Mouse (Mus musculus) cerebellum, adult 11-12 months (tissue): ENCODE measurements at regions not wholly inside any gene's neighbourhood (a gene's known extent, or its start where the extent isn't known, plus 50 kb on each side); places are given as distances from the start of the nearest gene placed in this dataset.

ENCODE experiments used
- DNase-seq: peaks from one replicate; pipeline ENCODE4 v3.0.0; 2022

GRCm38 (mm10) chr2:50373626-50374025 is 77.0 kb upstream of the Mmadhc start:
- no peak for DNase-seq

DNA sequence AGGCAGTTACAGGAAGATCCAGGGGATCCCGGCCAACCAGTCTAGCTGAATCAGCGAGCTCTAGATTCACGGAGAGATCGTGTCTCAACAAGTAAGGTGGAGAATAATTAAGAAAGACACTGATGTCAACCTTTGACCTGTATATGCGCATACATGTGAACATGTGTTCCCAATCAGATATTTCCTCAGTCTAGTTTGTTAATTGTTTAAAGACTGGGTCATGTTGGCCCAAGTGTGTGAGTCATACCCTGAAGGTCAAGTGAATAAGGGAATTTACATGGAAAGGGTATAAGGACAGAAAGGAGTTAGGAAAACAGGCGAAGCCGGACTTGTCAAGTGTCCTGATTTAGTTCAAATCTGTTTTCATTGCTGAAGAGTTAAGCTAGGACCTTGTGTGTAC is 76.4 kb upstream of the Mmadhc start:
- DNase-seq, result no peak

DNA sequence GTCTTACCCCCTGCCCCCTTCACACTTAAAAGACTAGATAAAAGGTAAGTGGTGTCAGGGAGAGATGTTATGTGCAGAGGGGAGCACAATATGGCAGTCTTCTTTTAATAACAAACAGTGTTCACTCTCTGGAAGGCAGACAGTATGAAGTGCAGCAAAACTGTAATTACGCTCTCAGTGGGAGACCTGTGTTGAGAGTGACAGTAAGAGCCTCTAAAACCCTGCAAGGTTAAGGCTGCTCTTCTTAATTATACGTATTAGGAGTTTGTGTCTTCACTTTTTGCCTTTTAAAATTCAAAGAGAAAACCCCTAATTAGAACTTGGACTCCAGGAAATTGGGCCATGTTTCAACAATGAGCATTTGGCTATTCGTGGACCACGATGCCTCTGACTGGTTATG is 72.2 kb upstream of the Mmadhc start:
- no peak for DNase-seq

DNA sequence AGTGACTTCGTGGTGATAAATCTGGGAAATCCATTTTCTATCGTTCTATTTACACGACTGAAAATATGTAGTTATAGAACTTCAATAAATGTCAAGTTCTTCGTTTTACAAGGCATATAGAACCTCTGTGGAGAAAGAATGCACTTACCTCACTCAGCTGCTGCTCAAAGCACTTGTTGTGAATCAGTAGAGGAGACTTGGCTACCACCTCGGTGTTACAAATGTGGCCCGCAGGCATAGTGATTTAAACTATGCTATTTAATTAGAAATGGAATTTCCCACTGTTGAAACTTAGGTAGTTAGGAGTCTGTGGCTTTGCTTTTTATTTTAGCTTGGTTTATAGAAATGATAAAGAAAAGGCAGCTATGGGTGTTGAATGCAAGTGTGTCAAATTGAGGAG is 71.8 kb upstream of the Mmadhc start:
- DNase-seq, result no peak

DNA sequence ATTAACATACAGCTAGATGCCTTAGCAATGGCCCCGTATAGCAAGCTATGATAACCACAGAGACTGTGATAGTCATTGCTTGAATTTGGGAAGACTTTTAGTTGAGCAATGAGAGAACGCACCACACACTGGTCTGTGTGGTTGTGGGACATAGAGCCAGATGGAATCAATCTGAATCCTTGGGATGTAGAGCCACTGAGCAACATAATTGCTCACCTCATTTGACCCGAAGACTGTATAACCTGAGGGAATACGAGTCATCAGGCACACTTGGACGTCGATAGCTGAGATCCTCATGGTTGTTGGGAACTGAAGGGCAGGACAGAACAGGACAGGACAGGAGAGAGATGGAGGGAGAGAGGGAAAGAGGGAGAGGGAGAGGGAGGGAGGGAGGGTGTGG is 68.6 kb upstream of the Mmadhc start:
- no peak for DNase-seq

DNA sequence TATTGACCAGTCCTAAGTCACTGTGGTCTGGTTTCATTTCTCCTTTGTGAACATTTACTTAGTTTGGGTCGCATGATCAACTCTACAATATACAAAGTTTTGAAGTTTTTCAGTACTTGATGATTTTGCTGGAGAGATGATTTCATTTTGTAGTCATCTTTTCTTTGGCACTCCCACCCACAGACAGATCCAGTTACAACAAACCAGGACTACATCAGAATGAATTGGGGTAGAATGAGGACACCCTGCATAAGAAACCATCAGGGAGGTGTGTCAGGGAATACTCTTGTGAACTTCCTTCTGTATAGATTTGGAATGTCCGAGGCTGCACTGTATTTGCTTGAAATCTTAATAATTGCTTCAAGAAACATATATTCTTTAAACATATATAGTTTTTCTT is 59.5 kb upstream of the Mmadhc start:
- DNase-seq, result no peak

DNA sequence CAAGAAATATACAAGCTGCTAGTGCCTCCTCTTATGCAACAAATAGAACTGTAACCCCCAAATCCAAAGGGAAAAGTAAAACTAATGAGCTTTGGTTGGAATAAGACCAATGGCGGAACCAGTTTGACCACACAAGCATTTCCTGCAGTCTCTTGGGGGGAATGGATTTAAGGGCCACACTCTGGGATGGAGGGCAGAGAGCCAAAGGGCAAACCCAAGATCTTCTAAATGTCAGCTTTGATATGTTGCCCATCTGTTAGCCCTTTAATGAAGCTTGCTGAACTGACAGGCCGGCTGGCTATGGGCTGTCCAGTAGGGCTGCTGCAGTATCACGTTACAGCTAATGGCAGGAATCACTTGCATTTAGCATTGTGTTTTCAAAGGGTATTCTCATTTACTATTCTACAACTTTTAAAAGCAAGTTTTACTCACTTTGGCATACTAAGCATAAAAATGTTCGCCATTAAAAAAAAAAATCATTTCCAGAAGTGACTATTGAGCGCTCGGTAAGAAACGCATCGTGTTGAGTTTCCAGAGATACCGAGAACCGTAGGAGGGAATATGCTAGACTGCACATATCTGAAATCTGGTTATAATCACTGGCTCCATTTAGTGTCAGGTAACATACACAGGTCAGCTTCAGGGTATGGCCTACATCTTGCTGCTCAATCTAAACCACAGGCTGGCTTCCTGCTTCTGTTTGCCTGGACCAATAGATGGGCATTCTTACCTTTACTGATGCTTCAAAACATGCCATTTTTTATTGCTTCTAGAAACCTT is 51.1 kb upstream of the Mmadhc start:
- DNase-seq, result no peak
